Mouse (Mus musculus): ENCODE measurements around the gene Ttc16. TPM values are rescaled to one million over a fixed set of nuclear protein-coding genes. Genes with fewer than 3 reads are reported as not detected.

Gene Ttc16
- 0.87 and 1.6 TPM in 2 replicates for polyA plus RNA-seq (2015; fragmentation: Nextera tagmentation; extraction: Ambion mirVana)

- Histone ChIP-seq H3K27me3 (no peaks in the 10 kb centered on the region; the same call in 1 of the 2 replicates), H3K4me1 (peaks cover 12% of the 10 kb centered on the region), H3K9me3 (replicated peaks) (no peaks in the 10 kb centered on the region), H3K4me3 (replicated peaks) (peak within 1 kb of the TSS; percentile 81), H3K4me2 (replicated peaks) (peak within 1 kb of the TSS; percentile 81), H3K9ac (peak within 1 kb of the TSS; percentile 37), H3K36me3 (no peaks in the 10 kb centered on the region), H3K27ac (replicated peaks) (no peak within 1 kb of the TSS; the same call in 1 of the 2 replicates)
- peak; percentile 95 for ATAC-seq (ENCODE audit: insufficient number of reproducible peaks, low FRiP score, low TSS enrichment, low read depth)
- under 1% methylated on average over 46 of the region's 46 CpGs for WGBS
Observed at GRCm38 (mm10) chr2:32775359-32776074, at the start of gene Ttc16, which contains the start of gene Ptrh1. Gene Ttc16 (minus strand): TSS chr2:32775633. Gene Ptrh1 (plus strand): TSS chr2:32775786.

DNA sequence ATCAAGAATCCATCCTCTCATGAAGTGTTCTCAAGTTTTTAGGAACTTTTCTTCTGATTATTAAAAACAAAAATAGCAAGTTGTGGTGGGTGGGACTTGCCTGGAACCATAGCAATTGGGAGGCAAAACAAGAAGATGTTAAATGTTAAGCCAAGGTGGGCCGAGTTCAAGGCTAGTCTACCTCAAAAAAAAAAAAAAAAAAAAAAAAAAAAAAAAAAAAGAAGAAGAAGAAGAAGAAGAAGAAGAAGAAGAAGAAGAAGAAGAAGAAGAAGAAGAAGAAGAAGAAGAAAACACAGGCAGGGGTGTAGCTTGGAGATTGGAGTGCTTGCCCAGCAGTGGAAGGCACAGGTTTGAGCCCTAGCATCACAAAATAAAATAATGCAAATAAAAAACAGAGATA lies 49.3 kb upstream of the Ttc16 start:
- Histone ChIP-seq H3K4me1 (no peaks in the 10 kb centered on the region), H3K9me3 (replicated peaks) (no peaks in the 10 kb centered on the region), H3K4me3 (replicated peaks) (no peak overlapping the region), H3K4me2 (replicated peaks) (no peak overlapping the region), H3K27me3 (no peaks in the 10 kb centered on the region), H3K9ac (no peak overlapping the region), H3K36me3 (no peaks in the 10 kb centered on the region), H3K27ac (replicated peaks) (no peak overlapping the region)
- ATAC-seq (ENCODE audit: insufficient number of reproducible peaks, low FRiP score, low TSS enrichment, low read depth), result no peak
- 93% methylated on average over 1 of the region's 1 CpGs for WGBS

DNA sequence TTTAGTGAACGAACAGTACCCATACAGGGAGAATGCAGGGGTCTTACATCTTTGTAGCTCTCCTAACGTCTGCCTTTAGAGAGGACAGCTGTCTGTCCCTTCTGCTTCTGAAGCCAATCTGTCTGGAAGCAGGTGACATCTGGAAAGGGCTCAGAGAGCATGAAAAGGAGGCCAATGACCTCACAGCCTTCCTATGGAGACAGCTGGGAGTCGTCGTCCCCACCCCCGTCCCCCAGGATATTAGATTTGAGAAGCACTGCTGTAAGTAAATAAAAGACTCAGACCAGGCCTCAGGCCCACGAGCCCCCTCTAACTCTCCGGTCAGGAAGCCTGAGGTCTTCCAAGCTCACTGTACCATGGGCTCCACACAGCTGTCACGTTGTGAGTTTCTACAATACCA lies 48.7 kb upstream of the Ttc16 start:
- no peaks in the 10 kb centered on the region for H3K9me3 ChIP-seq (replicated peaks)
- no peak overlapping the region for H3K4me2 ChIP-seq (replicated peaks)
- H3K27ac ChIP-seq (replicated peaks), result no peak overlapping the region
- H3K4me3 ChIP-seq (replicated peaks), result no peak overlapping the region
- no peak for ATAC-seq (ENCODE audit: insufficient number of reproducible peaks, low FRiP score, low TSS enrichment, low read depth)
- WGBS, result 48% methylated on average over 8 of the region's 8 CpGs
- no peak overlapping the region for H3K9ac ChIP-seq
- no peaks in the 10 kb centered on the region for H3K27me3 ChIP-seq
- no peaks in the 10 kb centered on the region for H3K36me3 ChIP-seq
- no peaks in the 10 kb centered on the region for H3K4me1 ChIP-seq

DNA sequence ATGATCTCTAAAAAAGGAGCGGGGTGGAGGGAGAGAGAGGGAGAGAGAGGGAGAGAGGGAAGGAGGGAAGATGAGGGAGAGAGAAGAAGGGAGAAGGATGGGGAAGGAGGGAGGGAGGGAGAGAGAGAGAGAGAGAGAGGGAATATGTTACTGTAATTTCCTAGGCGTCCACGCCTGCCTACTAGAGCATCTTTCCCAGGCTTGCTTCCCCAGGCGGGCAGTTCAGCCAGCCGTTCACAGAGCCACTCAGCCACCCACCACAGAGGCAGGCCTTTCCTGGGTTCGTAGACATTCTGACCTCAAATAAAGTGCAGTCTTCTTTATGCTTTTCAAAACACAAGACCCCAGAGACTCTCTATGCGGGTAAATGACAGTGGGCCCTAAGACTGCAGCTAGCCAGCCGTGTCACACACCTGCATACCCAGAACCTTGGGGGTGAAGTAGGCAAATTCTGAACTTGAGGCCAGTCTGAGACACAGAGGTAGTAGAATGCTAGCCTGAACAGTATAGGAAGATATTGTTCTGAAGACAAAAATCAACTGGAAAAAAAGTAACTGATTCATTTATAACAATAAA lies 48.2 kb upstream of the Ttc16 start:
- WGBS, result 65% methylated on average over 8 of the region's 8 CpGs

DNA sequence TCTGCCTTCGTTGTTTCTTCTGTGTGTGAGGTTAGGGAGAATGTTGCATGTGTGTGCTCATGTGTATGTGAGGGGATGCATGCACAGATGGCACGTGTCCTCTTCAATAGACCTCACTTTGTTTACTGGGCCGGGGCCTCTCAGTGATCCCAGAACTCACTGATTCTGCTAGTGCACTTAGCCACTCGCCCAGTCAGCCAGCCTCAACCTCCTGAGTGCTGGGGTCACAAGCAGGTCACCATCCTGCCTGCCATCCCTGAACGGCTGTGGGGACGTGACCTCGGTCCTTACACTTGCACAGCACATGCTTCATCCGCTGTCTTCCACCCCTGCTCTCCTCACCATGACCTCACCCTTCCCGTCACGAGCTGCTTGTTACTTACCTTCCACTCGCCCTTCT lies 47.7 kb upstream of the Ttc16 start:
- Histone ChIP-seq H3K36me3 (no peaks in the 10 kb centered on the region), H3K9me3 (replicated peaks) (no peaks in the 10 kb centered on the region), H3K4me3 (replicated peaks) (no peak overlapping the region), H3K4me1 (no peaks in the 10 kb centered on the region), H3K27ac (replicated peaks) (no peak overlapping the region), H3K27me3 (no peaks in the 10 kb centered on the region), H3K9ac (no peak overlapping the region), H3K4me2 (replicated peaks) (no peak overlapping the region)
- no peak for ATAC-seq (ENCODE audit: insufficient number of reproducible peaks, low FRiP score, low TSS enrichment, low read depth)
- 50% methylated on average over 11 of the region's 11 CpGs for WGBS

More for the DNA sequence above, 48.2 kb upstream of the Ttc16 start:
- no peak for ATAC-seq (ENCODE audit: insufficient number of reproducible peaks, low FRiP score, low TSS enrichment, low read depth)
- Histone ChIP-seq H3K9ac (no peak overlapping the region), H3K27me3 (no peaks in the 10 kb centered on the region), H3K9me3 (replicated peaks) (no peaks in the 10 kb centered on the region), H3K4me1 (no peaks in the 10 kb centered on the region), H3K36me3 (no peaks in the 10 kb centered on the region), H3K4me2 (replicated peaks) (no peak overlapping the region), H3K27ac (replicated peaks) (no peak overlapping the region), H3K4me3 (replicated peaks) (no peak overlapping the region)

DNA sequence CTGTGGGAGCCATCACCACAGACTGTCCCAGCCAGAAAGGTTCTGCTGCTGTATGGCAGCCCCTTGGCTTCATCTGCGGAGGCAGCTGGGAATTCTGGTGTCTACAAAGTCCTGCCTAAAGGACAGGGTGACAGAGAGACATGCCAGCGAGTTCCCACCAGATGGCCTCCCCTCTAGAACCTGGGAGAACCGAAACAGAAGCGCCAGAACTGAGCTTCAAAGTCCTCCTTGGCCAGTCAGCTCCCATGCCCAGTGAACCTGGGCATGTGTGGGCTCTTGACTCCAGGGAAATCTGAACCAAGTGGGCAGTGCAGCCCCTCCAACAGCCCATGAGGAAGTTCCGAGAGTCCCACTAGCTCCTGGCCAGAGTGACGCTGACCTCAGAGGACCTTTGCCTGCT lies 47.2 kb upstream of the Ttc16 start:
- no peaks in the 10 kb centered on the region for H3K4me1 ChIP-seq
- no peak for ATAC-seq (ENCODE audit: insufficient number of reproducible peaks, low FRiP score, low TSS enrichment, low read depth)
- H3K9ac ChIP-seq, result no peak overlapping the region
- no peaks in the 10 kb centered on the region for H3K27me3 ChIP-seq
- no peaks in the 10 kb centered on the region for H3K9me3 ChIP-seq (replicated peaks)
- WGBS, result 78% methylated on average over 6 of the region's 6 CpGs
- H3K27ac ChIP-seq (replicated peaks), result no peak overlapping the region
- no peak overlapping the region for H3K4me2 ChIP-seq (replicated peaks)
- no peaks in the 10 kb centered on the region for H3K36me3 ChIP-seq
- H3K4me3 ChIP-seq (replicated peaks), result no peak overlapping the region

DNA sequence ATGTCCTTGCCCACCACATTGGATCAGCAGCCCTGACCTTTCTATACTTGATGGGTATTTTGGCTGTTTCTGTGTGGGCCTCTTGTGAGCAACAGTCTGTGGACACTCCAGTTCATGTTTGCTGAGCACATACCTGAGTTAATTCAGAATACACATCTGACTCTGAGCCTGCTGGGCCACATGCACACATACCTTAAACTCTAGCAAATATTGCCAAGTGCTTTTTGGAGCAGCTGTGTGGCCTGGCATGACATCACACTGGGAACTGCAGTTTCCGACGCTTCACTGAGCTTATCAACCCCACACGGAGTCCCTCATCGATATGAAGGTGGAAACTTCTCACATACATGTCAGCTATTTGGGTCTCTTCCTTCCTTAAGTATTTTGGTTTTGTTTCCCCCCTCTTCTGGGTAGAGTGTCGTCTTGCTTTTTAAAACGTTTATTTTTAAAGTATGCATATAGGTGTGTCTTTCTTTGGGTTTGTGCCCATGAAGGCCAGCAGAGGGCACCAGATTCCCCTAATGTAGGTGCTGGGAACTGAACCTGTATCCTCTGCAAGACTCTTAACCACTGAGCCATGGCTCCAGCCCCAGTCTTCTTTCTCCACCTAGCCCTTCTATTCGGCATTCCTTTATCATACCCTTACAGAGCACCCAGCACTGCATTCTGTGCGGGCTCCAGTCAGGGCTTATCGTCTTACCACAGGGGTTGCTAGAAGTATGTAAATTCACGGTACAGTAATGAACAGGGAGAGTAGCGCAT lies 45.8 kb upstream of the Ttc16 start:
- no peak overlapping the region for H3K4me2 ChIP-seq (replicated peaks)
- no peaks in the 10 kb centered on the region for H3K36me3 ChIP-seq
- H3K4me3 ChIP-seq (replicated peaks), result no peak overlapping the region
- WGBS, result 68% methylated on average over 11 of the region's 11 CpGs
- ATAC-seq (ENCODE audit: insufficient number of reproducible peaks, low FRiP score, low TSS enrichment, low read depth), result no peak
- no peaks in the 10 kb centered on the region for H3K4me1 ChIP-seq
- H3K27ac ChIP-seq (replicated peaks), result no peak overlapping the region
- H3K9me3 ChIP-seq (replicated peaks), result no peaks in the 10 kb centered on the region
- no peak overlapping the region for H3K9ac ChIP-seq
- H3K27me3 ChIP-seq, result no peaks in the 10 kb centered on the region

DNA sequence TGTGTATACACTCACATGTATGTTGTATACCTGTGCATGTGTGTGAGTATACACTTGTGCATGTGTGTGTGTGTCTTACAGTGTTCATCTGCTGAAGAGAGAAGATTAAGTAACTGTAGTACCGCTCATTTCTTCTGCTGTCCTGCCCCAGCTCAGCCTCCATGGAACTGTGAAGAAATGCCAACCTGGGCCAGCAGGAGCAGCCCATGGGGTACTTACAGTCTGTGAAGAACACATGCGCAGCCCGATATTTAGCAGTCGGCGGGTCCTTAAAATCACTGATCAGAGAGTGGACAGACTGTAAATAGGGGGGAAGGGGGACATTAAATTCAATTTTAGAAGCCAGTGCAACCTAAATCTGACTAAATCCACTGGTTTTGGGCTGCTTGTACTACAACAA lies 42.8 kb upstream of the Ttc16 start:
- peaks cover 5% of the 10 kb centered on the region; the same call in 1 of the 2 replicates for H3K36me3 ChIP-seq

GRCm38 (mm10) chr2:32817589-32817988 lies 42.2 kb upstream of the Ttc16 start:
- Histone ChIP-seq H3K4me3 (replicated peaks) (no peak overlapping the region), H3K4me2 (replicated peaks) (no peak overlapping the region), H3K36me3 (peaks cover 5% of the 10 kb centered on the region; the same call in 1 of the 2 replicates), H3K9ac (no peak overlapping the region), H3K9me3 (replicated peaks) (no peaks in the 10 kb centered on the region), H3K4me1 (no peaks in the 10 kb centered on the region), H3K27me3 (no peaks in the 10 kb centered on the region), H3K27ac (replicated peaks) (no peak overlapping the region)
- 71% methylated on average over 7 of the region's 7 CpGs for WGBS
- ATAC-seq (ENCODE audit: insufficient number of reproducible peaks, low FRiP score, low TSS enrichment, low read depth), result no peak

More for the DNA sequence above, 42.8 kb upstream of the Ttc16 start:
- ATAC-seq (ENCODE audit: insufficient number of reproducible peaks, low FRiP score, low TSS enrichment, low read depth), result no peak
- H3K4me2 ChIP-seq (replicated peaks), result no peak overlapping the region
- no peak overlapping the region for H3K4me3 ChIP-seq (replicated peaks)
- 96% methylated on average over 5 of the region's 5 CpGs for WGBS
- no peak overlapping the region for H3K9ac ChIP-seq
- no peaks in the 10 kb centered on the region for H3K9me3 ChIP-seq (replicated peaks)
- H3K27ac ChIP-seq (replicated peaks), result no peak overlapping the region
- no peaks in the 10 kb centered on the region for H3K27me3 ChIP-seq
- no peaks in the 10 kb centered on the region for H3K4me1 ChIP-seq

DNA sequence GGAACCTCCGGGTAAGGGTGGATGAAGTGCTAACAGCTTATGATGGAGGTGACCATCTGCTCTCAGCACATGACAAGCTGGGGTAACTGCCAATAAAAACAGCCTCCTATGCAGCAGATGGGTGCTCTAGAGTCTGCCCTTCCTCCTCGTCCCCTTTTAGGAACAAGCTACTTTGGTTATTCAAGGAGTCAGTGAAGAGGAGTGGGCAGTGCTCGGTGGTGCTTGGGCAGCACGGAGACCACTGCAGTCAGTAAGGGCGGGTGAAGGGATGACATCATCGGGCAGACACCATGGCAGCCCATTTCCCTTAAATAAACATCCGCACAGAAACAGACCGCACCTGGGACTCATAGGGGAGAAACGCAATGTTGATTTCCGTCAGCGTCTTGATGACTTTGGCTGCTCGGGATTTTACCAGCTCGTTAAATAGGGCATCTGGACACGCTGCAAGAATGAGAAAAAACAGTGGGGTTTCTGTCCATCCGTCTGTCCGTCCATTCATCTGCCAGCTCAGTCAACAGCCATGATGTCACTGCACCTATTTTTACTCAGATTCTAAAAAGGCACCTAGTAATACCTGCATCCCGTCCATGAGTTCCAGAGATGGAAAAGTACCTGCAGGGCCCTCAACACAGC lies 41.6 kb upstream of the Ttc16 start:
- H3K9me3 ChIP-seq (replicated peaks), result no peaks in the 10 kb centered on the region
- H3K4me2 ChIP-seq (replicated peaks), result no peak overlapping the region
- H3K36me3 ChIP-seq, result peaks cover 5% of the 10 kb centered on the region; the same call in 1 of the 2 replicates
- no peak for ATAC-seq (ENCODE audit: insufficient number of reproducible peaks, low FRiP score, low TSS enrichment, low read depth)
- no peaks in the 10 kb centered on the region for H3K27me3 ChIP-seq
- no peaks in the 10 kb centered on the region for H3K4me1 ChIP-seq
- no peak overlapping the region for H3K27ac ChIP-seq (replicated peaks)
- 72% methylated on average over 17 of the region's 17 CpGs for WGBS
- no peak overlapping the region for H3K9ac ChIP-seq
- no peak overlapping the region for H3K4me3 ChIP-seq (replicated peaks)

DNA sequence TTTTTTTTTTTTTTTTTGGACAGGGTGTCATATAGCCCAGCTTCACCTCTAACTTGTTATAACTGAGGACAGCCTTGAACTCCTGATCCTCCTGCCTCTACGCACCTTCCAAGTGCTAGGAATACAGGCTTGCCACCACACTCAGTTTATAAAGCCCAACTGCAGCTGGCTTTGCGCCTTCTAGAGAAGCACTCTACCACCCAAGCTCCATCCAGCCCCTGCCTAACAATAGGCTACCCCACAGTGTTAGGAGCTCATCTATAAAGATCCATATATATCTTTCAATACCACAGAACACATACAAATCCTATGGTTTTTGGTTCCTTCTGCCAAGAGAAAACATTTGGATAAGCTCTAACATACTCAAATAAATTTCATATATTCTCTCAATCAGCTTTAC lies 41.1 kb upstream of the Ttc16 start:
- 91% methylated on average over 2 of the region's 2 CpGs for WGBS
- Histone ChIP-seq H3K27ac (replicated peaks) (no peak overlapping the region), H3K9me3 (replicated peaks) (no peaks in the 10 kb centered on the region), H3K4me3 (replicated peaks) (no peak overlapping the region), H3K4me2 (replicated peaks) (no peak overlapping the region), H3K9ac (no peak overlapping the region), H3K4me1 (no peaks in the 10 kb centered on the region), H3K27me3 (no peaks in the 10 kb centered on the region), H3K36me3 (peaks cover 5% of the 10 kb centered on the region; the same call in 1 of the 2 replicates)
- ATAC-seq (ENCODE audit: insufficient number of reproducible peaks, low FRiP score, low TSS enrichment, low read depth), result no peak

Data from embryonic facial prominence, embryonic 15.5 days (tissue).